Mouse (Mus musculus) stomach, embryonic 16.5 days (tissue): ENCODE data around the gene Tkt. TPM values are rescaled to one million over a fixed set of nuclear protein-coding genes. Genes with fewer than 3 reads are reported as not detected.

Source experiments
- ATAC-seq: fragments of 200-750 bp; cut with Nextera tagmentation; 2 replicates; pipeline ENCODE4 v1.8.0; 2017; ENCODE audit warnings: moderate number of reproducible peaks, moderate TSS enrichment; ENCODE audit not compliant: insufficient read depth, low FRiP score
- H3K27ac ChIP-seq: fragments of 300-500 bp; sonication (generic); 2 replicates; pipeline ENCODE4 v1.5.1; 2014; ENCODE audit warnings: low read length
- H3K27me3 ChIP-seq: fragments of 300-500 bp; sonication (generic); 2 replicates; pipeline ENCODE4 v1.6.1; 2014; ENCODE audit warnings: low read length, control low read depth, mixed read lengths; ENCODE audit not compliant: control insufficient read depth, insufficient read depth
- H3K36me3 ChIP-seq: fragments of 300-500 bp; sonication (generic); 2 replicates; pipeline ENCODE4 v1.6.1; 2014; ENCODE audit warnings: low read length; ENCODE audit not compliant: control insufficient read depth, insufficient read depth
- H3K4me1 ChIP-seq: fragments of 300-500 bp; sonication (generic); 2 replicates; pipeline ENCODE4 v1.6.1; 2014; ENCODE audit warnings: low read length, control low read depth, mixed read lengths; ENCODE audit not compliant: control insufficient read depth, insufficient read depth
- H3K4me2 ChIP-seq: fragments of 300-500 bp; sonication (generic); 2 replicates; pipeline ENCODE4 v1.6.1; 2014; ENCODE audit warnings: low read depth, low read length, mixed read lengths
- H3K4me3 ChIP-seq: fragments of 300-500 bp; sonication (generic); replicated peaks from 2 replicates; pipeline ENCODE4 v1.5.1; 2014; ENCODE audit warnings: mild to moderate bottlenecking, low read length
- H3K9ac ChIP-seq: fragments of 300-500 bp; sonication (generic); 2 replicates; pipeline ENCODE4 v1.6.1; 2014; ENCODE audit warnings: low read length
- H3K9me3 ChIP-seq: fragments of 300-500 bp; sonication (generic); replicated peaks from 2 replicates; pipeline ENCODE4 v1.6.1; 2016; ENCODE audit warnings: low read length, control low read depth; ENCODE audit not compliant: control insufficient read depth
- WGBS: fragments of 180-500 bp; shearing (Covaris S2); extraction: QIAGEN DNeasy Blood & Tissue Kit; methylation state at CpG from one replicate; pipeline ENCODE4 v1.1.7; 2014; 5-methylcytosine and 5-hydroxymethylcytosine counted together
- polyA plus RNA-seq: library from polyadenylated mRNA; unstranded; fragments of >200 nt; fragmentation: Nextera tagmentation; extraction: Ambion mirVana; gene quantifications from 2 replicates; pipeline ENCODE4 v1.2.1, GENCODE M21; 2015

The Tkt gene
- polyA plus RNA-seq, 1 experiment from 2014 or later: 292 TPM

GRCm38 (mm10) chr14:30597142-30597541 lies 49.0 kb downstream of the Tkt start:
- H3K9me3 ChIP-seq: no peaks in the 10 kb centered on the region
- 53% methylated on average over 2 of the region's 2 CpGs for WGBS
- no peak for ATAC-seq
- no peak overlapping the region for H3K4me3 ChIP-seq
- no peaks in the 10 kb centered on the region for H3K27me3 ChIP-seq
- no peak overlapping the region for H3K9ac ChIP-seq
- 0 out of 2 replicates have a peak overlapping the region, but pooled peaks have one; percentile 9 for H3K27ac ChIP-seq
- no peak overlapping the region for H3K4me2 ChIP-seq
- peaks cover 15% of the 10 kb centered on the region for H3K36me3 ChIP-seq
- peaks cover 23% of the 10 kb centered on the region for H3K4me1 ChIP-seq

GRCm38 (mm10) chr14:30606817-30607216 lies 58.7 kb downstream of the Tkt start:
- H3K27me3 ChIP-seq: no peaks in the 10 kb centered on the region
- no peak for ATAC-seq
- WGBS: 80% methylated on average over 5 of the region's 5 CpGs

GRCm38 (mm10) chr14:30607696-30608095 lies 59.5 kb downstream of the Tkt start:
- Histone ChIP-seq H3K4me2 (no peak overlapping the region), H3K4me1 (peaks cover 2% of the 10 kb centered on the region; the same call in 1 of the 2 replicates), H3K27me3 (no peaks in the 10 kb centered on the region), H3K9ac (0 out of 2 replicates have a peak overlapping the region, but pooled peaks have one; percentile 3), H3K27ac (no peak overlapping the region), H3K9me3 (no peaks in the 10 kb centered on the region), H3K4me3 (no peak overlapping the region), H3K36me3 (peaks cover 8% of the 10 kb centered on the region)
- WGBS: 67% methylated on average over 4 of the region's 4 CpGs
- ATAC-seq: 0 out of 2 replicates have a peak, but pooled peaks have one; percentile 31

More at GRCm38 (mm10) chr14:30606817-30607216, 58.7 kb downstream of the Tkt start:
- no peak overlapping the region for H3K4me2 ChIP-seq
- H3K36me3 ChIP-seq: peaks cover 11% of the 10 kb centered on the region
- no peaks in the 10 kb centered on the region for H3K4me1 ChIP-seq
- H3K9ac ChIP-seq: no peak overlapping the region
- H3K27ac ChIP-seq: 0 out of 2 replicates have a peak overlapping the region, but pooled peaks have one; percentile 18
- no peak overlapping the region for H3K4me3 ChIP-seq
- no peaks in the 10 kb centered on the region for H3K9me3 ChIP-seq

- Histone ChIP-seq H3K4me2 (no peak overlapping the region), H3K9ac (0 out of 2 replicates have a peak overlapping the region, but pooled peaks have one; percentile 3), H3K4me3 (no peak overlapping the region), H3K27ac (no peak overlapping the region), H3K27me3 (no peaks in the 10 kb centered on the region), H3K36me3 (peaks cover 8% of the 10 kb centered on the region), H3K4me1 (peaks cover 4% of the 10 kb centered on the region; the same call in 1 of the 2 replicates), H3K9me3 (no peaks in the 10 kb centered on the region)
- WGBS: 82% methylated on average over 6 of the region's 6 CpGs
- ATAC-seq: no peak
Measured at GRCm38 (mm10) chr14:30608176-30608575, 60.0 kb downstream of the Tkt start.

- ATAC-seq: no peak
- Histone ChIP-seq H3K27me3 (no peaks in the 10 kb centered on the region), H3K4me3 (no peak overlapping the region), H3K9ac (no peak overlapping the region), H3K4me1 (peaks cover 4% of the 10 kb centered on the region; the same call in 1 of the 2 replicates), H3K36me3 (peaks cover 4% of the 10 kb centered on the region), H3K4me2 (no peak overlapping the region), H3K9me3 (no peaks in the 10 kb centered on the region), H3K27ac (no peak overlapping the region)
- 84% methylated on average over 3 of the region's 3 CpGs for WGBS
Measured at GRCm38 (mm10) chr14:30609499-30609898, 61.3 kb downstream of the Tkt start.

- H3K36me3 ChIP-seq: peaks cover 3% of the 10 kb centered on the region
- H3K4me2 ChIP-seq: no peak overlapping the region
- WGBS: 68% methylated on average over 2 of the region's 2 CpGs
- ATAC-seq: no peak
- no peaks in the 10 kb centered on the region for H3K9me3 ChIP-seq
- no peak overlapping the region for H3K27ac ChIP-seq
- no peak overlapping the region for H3K4me3 ChIP-seq
- peaks cover 4% of the 10 kb centered on the region; the same call in 1 of the 2 replicates for H3K4me1 ChIP-seq
- no peak overlapping the region for H3K9ac ChIP-seq
- H3K27me3 ChIP-seq: no peaks in the 10 kb centered on the region
Measured at GRCm38 (mm10) chr14:30610304-30610703, 62.1 kb downstream of the Tkt start.

GRCm38 (mm10) chr14:30610940-30611339 lies 62.8 kb downstream of the Tkt start:
- WGBS: 81% methylated on average over 3 of the region's 3 CpGs
- H3K27me3 ChIP-seq: no peaks in the 10 kb centered on the region
- H3K9me3 ChIP-seq: no peaks in the 10 kb centered on the region
- ATAC-seq: no peak
- no peak overlapping the region for H3K9ac ChIP-seq
- H3K4me3 ChIP-seq: no peak overlapping the region
- H3K27ac ChIP-seq: no peak overlapping the region
- H3K4me1 ChIP-seq: peaks cover 4% of the 10 kb centered on the region; the same call in 1 of the 2 replicates
- no peak overlapping the region for H3K4me2 ChIP-seq
- no peaks in the 10 kb centered on the region for H3K36me3 ChIP-seq

GRCm38 (mm10) chr14:30612523-30612922 lies 64.4 kb downstream of the Tkt start:
- no peaks in the 10 kb centered on the region for H3K9me3 ChIP-seq
- H3K36me3 ChIP-seq: no peaks in the 10 kb centered on the region
- no peak overlapping the region for H3K4me2 ChIP-seq
- 25% methylated on average over 7 of the region's 7 CpGs for WGBS
- no peak overlapping the region for H3K27ac ChIP-seq
- no peaks in the 10 kb centered on the region for H3K27me3 ChIP-seq
- H3K9ac ChIP-seq: peak overlapping the region; percentile 17; the same call in 1 of the 2 replicates
- ATAC-seq: no peak
- H3K4me1 ChIP-seq: peaks cover 4% of the 10 kb centered on the region; the same call in 1 of the 2 replicates
- H3K4me3 ChIP-seq: no peak overlapping the region

GRCm38 (mm10) chr14:30612962-30613715 lies 65.0 kb downstream of the Tkt start:
- Histone ChIP-seq H3K9me3 (no peaks in the 10 kb centered on the region), H3K27me3 (no peaks in the 10 kb centered on the region), H3K4me3 (no peak overlapping the region), H3K4me1 (peaks cover 4% of the 10 kb centered on the region; the same call in 1 of the 2 replicates), H3K27ac (no peak overlapping the region), H3K4me2 (no peak overlapping the region), H3K36me3 (no peaks in the 10 kb centered on the region), H3K9ac (peak overlapping the region; percentile 17; the same call in 1 of the 2 replicates)
- ATAC-seq: no peak
- WGBS: 81% methylated on average over 2 of the region's 2 CpGs
